Mouse (Mus musculus): ENCODE measurements around the gene Gm42906.

Gm42906 gene

DNA sequence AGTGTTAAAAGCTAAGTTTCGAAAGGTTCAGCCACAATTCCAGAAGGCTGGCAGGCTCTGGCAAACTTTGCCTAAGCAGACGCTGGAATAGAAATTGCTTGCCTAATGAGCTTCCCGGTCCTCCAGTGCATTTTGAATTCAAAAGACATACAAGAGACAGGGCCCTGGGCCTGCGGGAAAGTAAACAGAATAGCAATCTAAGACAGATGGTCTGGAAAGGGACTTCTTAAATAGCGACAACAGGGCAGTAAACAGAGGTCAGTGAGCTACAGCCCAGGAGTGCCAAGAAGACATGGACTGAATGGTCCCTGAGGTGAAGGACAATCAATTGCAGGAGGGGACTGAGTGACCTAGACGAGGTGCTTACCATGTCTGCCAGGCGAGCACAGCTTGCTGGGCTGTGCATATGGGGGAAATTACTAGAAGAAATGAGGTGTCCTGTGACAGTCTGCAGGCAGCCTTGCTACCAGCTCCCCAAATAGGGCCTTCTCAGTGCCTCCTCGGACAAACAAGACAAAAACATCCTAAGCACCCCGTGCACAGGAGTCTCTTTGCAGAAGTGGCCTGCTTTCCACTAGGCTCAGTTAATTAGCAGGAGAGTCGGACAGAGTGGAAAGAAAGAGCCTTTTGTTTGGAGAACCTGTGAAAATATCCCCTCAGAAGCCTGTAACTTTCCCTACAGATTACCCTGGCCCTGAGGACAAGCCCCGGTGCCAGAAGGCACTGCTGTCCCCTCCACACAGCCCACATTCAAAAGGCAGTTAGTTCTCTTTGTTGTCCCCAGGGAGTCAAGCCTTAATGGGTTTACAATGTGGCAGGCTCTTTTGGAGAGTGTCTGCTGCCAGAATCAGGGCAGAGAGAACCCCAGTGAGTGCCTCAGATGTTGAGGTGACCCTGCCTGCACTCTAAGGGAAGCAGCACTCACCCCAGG, 285.0 kb downstream of the Gm42906 start:
- DNase-seq = peak; percentile 75

DNA sequence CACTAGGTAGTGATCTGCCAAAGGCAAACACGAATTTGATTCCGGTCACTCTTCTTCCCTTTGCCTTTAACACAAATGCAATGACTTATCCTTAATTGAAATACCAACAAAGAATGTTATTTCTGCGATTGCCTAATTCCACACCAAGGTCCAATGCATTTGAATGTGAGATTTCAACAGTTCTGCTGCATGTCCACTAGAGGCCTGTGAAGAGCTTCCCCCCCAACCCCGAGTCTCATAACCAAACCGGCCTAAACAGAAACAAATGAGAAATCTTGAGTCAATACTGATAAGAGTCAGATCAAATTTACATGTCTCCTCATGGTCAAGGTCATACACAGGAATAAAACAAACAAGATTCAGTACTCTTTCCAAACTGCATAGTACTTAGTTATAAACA, 285.7 kb downstream of the Gm42906 start:
- DNase-seq = peak; percentile 76

DNA sequence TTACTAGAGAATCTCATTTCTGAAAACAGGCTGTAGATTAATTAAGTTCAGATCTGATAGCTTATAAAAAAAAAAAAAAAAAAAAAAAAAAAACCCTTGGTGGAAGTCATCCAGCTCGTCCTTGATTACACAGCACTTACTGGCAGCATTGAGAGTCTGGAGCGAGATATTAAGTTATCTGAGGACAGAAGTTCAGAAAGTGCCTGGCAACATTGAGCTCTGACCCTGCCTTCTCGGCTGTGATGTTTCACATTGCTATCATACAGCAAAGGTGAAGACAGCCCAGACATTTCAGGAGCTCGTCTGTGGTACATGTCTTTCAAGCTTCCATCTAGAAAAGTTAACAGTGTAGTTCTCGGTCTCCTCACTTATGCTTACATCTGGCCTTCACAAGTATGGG, 290.1 kb downstream of the Gm42906 start:
- no peak for DNase-seq

DNA sequence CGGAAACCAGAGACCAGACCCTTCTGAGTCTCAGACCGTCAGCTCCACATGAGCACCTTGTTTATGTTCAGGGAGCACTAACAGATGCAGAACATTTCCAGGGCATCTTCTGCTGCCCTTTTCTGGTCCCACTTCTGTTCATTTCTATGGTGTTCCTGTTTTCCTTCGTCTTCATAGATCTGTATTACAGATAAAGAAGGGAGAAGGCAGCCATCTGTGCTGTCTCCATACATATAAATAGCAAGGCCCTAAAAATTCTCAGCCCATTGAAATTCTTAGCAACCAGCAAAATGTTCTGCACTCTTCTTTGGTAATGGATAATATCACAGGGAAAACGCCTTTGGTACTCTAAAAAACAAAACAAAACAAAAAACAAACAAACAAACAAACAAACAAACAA, 290.7 kb downstream of the Gm42906 start:
- DNase-seq = no peak

DNA sequence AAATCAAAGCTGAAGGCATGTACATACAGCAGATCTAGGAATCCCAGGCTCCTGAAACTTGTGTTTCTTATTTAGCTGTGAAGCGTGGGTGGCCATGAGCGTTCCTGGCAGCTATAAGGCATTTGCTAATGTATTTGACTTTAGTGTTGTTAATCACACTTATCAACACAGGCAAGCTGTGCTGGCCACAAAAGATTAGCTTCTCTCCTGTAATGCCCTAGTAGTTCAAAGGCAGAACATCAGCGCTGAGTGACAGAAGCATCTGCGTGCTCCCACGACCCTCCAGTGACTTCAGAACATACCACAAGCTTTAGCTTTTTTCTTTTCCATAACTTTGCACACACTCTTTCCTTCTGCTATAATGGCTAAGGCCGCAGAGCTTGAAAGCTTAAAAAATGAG, 292.0 kb downstream of the Gm42906 start:
- no peak for DNase-seq

DNA sequence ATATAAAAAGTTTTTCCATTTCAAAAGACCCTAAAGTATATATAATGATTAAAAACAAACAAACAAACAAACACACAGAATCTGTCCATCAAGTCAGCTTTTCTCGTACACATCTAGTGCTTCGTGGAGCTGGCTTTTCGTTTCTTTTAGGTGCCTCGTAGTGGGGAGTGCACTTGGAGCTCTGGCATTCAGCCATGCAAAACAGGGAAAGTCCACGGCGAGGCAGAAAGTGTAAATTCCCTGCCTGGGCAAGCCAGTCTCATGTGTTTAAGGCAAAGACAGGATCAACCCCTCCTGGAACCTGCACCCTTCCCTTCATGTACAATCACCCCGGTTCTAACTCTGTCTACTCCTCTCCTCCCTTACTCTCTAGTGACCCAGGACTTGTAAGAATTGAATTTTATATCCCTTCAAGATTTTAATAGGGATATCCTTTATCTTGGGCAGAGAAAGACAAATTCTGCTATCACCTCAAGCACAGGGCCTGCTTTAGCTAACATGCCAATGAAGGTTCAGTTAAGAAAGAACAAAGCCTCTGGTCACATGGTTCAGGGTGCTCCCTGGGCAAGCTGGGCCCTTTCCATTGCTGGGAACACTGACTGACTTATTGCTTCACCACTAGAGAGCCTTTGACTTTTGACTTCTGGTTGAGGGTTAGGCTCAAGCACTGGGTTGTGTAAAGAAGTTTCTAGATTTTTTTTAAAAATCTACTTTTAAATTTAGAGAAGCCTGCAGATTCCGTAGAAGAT, 292.7 kb downstream of the Gm42906 start:
- no peak for DNase-seq

DNA sequence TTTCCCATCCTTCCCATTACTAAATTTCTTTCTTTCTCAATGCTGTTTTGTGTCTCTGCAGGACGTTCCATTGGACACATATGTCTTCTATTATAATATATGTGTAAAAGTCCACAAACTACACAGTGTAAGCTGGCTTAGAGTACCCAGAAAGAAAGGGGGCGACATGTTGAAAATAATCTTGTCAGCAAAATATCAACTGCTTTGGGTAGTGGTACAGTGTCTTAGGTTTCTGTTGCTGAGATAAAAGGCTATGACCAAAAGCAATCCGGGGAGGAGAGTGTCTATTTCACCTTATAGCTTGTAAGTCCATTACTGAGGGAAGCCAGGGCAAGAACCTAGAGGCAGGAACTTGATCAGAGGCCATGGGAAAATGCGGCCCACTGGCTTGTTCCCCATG, 293.8 kb downstream of the Gm42906 start:
- no peak for DNase-seq

DNA sequence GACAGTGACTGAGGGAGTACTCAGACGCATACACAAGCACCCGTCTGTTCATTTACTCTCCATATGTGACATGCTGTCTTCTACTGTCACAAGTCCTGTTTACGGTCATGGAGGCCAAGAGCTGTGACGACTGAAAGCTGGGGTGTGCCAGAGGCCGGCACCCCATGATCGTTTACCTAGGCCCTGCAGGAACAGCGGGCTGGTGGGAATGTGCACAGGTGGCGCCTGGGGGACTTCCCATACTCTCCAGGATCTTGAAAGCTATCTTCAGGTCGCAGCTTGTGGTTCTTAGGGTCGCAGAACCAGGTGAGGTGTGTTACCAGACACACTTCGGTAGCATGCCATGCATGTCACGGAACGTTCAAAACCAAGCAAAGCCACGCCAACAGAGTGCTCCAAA, 294.2 kb downstream of the Gm42906 start:
- no peak for DNase-seq

DNA sequence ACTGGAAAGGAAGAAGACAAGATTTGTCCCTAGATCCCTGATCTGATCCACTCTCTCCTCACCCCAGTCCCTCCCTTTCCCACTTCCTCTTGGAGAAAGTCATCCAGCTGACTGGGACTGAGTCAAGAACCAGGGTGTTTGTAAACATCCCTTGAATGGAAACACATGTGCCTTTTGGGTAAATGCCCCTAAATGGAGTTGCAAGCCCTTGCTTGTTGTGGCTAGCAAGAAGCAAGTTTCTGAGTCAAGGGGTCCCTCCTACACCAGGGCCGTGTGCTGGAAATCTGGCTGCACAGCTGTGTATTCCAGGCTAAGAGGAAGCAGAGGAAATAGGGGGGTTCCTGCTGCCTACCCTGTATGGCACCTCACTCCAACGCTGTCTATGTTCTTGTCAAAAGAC, 298.2 kb downstream of the Gm42906 start:
- DNase-seq = no peak

DNA sequence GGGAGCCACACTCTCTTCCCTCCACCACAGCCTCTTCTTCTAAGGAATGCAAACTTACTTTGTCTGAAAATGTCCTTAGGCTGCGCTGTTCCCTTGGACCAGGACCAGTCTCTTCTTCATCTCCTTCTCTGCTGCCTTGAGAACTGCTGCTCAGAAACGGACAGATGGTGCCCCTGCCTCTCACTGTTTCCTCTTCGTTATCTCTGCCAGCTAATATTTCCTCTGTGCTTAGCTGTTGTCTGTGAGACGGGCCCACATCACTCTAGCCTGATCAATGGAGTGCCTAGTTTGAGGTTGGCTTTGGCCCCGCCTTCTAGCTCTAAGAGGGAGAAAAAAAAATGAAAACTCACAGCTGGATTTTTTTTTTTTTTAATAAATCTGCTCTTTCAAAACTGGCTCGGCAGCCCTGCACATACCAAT, 300.7 kb downstream of the Gm42906 start:
- no peak for DNase-seq

DNA sequence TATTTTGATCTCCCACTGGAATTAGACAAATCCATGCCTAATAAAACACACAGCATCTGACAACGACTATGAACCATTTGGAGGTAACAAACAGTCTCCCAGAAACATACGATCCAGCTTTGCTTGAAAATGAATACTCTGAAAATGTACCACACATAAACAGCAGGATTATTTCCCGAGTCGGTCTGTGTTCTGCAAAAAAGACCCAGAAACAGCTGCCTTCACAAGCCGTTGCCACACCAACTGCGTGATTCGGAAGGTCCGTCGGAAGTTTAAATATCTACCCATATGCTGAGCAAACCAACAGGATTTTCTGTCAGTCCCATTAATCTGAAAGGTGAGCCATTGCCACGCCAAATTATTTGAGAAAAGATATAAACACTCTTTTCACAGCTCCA, 301.4 kb downstream of the Gm42906 start:
- DNase-seq = no peak

DNA sequence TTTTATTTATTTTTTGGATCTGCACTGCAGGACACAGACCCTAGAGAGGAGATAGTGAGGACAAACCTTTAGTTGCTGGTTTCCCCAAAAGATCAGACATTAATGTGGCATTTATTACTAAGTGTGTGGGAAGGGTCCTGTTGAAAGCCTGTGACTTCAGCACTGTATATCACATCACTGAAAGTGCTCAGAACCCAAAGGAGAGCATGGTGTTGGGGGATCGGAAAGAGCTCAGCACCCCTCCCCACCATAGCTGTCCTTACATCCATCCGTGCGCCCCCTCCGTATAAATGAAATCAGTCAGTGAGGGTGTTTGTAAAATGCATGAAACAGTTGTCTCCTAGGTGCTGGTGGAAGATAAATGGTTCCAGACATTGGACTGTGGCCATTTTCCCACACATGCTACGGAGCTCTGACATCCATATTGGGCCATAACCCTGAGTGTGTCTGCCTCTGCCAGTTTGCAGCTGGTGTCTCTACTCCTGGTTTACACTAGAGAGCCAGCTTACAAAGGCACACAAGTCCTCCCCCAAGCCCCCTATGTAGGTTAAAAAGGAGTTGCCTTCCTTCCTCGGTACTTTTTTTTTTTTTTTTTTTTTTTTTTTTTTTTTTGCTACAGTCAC, 301.9 kb downstream of the Gm42906 start:
- DNase-seq = peak; percentile 43

DNA sequence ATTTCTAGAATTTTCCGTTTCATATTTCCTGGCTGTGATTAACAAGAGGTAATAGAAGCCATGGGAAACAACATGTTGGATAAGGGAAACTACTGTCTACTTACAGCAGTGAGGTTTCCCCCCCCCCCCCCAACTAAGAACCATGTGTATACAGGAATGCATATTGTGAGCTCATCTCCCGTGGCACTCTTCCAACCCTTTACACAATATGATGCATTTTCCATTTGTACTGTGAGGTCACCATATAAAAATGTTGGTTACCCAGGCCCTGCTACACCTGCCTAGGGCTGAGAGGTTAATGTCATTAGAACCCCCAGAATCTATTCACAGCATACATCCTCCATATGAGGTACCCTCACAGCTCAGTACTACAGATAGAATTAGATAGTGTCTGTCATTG, 310.1 kb downstream of the Gm42906 start:
- no peak for DNase-seq

DNA sequence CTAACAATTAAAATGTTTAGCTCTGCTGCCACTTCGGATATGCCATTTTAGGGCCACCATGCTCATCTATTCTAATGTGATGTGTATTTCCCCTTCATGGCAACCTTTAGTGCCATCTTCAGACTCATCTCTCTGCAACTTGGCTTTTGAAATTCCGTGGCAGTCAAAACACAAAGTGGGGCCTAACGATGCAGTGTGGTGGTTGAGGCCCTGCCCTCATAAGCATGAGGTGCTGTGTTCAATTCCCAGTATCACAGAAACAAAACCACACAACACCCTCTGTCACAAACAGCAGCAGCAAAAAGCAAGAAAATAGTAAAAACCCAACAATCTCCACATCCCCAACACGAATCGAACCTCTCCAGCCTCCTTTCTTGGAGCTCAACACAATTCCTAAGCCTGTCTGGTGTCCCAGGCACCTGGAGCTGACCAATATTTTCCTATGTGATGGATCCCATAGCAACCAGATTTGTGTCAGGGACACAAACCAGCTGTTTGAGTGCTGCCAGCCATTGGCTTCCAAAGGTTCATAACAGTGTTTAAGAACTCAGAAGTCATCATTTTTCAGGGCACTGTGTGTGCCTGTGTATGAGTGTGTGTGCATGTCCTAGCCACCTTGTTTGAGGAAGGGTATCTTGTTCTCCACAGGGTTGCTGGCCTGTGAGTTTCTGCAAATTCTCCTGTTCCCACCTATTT, 311.6 kb downstream of the Gm42906 start:
- DNase-seq = no peak

DNA sequence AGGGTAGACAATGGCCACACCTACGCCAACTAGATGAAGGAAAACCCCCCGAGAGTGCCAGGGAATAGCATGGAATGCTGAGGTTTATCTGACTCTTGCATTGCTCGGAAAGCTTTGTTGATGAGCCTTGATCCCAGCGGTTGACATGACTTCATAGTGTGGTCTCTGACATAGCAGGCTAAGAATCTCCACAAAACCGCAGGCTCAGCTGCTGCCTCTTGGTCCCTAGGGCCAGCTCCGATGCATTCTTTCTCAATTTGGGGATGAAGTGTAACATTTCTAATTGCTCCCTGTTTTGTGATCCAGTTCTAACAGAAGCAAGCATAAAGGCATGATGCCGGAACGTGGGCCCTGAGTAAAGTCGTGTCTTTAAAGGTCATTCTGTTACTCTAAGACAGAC, 315.2 kb downstream of the Gm42906 start:
- no peak for DNase-seq

DNA sequence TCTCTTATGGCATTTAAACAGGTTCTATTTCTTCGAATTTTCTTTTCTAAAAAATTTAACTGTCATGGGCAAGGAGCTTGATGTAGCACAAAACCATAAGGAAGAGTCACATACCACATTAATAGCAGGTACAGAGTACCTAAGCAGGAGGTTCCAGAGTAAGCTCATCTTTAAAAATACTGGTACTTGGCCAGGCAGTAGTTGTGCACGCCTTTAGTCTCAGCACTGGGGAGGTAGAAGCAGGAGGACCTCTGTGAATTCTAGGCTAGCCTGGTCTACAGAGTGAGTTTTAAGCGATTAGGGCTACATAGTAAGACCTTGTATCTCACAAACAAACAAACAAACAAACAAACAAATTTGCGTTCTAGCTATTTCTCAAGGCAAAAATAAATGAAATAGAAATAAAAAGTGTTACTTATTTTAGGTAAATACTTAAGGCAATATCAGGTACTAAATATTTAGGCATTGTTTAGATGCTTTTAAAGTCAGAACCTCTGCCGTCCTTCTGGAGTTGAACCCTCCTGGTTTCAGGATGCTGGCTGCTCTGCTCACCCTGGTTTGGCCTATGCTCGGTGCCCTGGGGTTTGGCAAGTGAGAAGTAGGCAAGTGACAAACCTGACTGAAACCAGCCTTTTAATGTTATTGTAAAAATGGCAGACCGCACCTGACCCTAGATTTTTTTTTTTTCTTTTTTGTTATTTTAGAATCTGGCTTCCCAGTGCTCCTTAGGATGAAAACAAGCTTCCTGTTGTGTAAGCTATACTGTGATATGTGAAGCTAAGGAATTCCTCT, 316.7 kb downstream of the Gm42906 start:
- no peak for DNase-seq

DNA sequence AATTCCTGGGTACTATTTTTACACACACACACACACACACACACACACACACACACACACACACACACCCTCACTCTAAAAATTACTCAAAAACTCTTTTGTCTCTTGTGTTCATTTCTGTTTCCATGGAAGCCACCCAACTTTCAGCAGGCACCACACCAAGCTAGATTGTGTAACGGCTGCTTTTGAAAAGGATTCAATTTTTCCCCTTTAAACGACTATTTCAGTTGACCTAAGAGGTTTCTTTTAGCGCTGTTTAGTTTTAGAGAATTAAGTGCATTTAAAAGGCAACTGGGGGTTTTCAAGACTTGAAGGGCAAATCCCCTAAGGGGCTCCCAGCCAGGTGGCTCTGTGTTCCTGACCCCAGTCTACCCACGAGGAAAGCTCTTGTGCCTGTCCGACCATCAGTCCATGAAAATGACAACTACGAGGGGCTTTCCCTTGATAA, 317.5 kb downstream of the Gm42906 start:
- no peak for DNase-seq

DNA sequence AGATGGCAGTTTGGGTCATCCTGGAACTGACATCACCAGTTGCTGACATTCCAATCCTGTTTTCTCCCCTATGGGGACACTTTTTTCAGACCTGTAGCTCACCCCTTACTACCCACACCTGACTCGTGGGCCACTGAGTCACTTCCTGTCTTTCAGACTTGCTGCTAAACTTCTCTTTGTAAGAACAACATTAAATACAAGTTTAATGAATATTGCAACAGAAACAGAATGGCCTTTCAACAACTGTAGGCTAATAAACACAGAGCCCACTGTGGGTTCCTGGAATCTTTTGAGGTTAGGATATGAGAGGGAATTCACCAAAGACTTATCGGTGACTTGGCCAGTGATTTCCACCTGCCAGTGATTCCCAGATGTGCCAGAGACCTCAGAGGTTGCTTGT, 318.1 kb downstream of the Gm42906 start:
- DNase-seq = no peak

DNA sequence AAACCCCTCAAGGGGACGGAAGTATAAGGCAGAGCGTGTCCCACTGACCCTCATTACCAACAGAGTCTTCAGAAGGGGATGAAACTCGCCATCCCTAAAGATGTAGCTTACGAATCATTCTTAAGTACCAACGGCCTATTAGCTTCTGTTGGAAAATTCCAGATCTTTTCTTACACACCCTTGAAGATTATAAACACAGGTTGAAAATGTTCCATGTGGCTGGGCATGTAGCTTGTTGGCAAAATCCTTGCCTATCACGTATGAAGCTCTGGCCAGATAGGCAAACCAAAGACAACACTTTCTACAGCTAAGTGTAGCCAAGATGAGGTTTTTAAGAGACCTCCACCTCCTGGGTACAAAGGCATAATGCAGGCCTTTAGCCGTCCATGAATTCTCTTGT, 319.0 kb downstream of the Gm42906 start:
- DNase-seq = no peak

DNA sequence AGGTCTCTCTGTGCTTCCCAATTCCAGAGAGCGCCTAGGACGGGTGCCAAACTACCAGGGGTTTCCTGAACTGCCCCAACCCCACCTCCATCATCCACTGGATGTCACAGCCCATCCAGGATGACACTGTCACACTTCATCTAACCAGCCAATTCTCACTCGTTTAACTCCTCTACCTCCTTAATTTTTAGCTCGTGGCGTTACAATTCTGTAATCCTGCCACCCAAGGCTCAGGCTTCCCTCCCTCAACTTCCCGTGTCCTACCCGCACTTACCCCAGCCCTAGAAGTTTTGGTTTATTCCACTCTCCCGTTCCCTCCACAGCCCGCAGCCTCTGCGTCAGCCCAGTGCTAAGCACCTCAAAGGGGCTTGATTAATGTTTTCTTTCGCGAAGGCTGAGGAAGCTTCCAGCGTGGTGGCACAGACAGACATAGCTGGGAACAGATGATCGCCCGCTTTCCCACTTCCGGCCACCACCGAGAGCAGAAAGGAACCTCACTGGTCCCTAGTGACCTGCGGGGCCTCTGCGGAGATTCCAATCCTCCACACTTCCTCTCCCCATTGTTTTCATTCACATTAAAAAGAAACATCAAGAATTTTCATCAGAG, 319.6 kb downstream of the Gm42906 start:
- no peak for DNase-seq

DNA sequence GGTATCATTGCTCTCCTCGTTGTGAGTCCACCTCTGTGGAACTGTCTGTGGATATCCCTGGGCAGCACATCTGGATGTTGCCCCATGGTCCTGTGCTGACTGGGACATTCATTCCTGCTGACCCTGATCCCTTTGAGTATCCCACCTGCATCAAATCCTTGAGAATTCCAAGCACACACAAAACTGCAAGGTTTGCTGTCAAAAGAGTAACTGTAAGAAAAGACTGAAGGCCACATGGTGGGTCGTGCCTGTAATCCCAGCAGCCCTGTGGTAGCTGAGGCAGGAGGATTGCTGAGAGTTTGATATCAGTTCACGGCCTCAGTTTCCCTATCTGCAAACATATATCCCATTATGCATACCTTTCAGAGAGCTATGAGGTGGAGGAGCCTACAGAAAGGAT, 321.1 kb downstream of the Gm42906 start:
- DNase-seq = no peak
